Mouse (Mus musculus) adrenal gland, postnatal 10 days (tissue): ENCODE data around the gene Ppp6c. TPM values are rescaled to one million over a fixed set of nuclear protein-coding genes. Genes with fewer than 3 reads are reported as not detected.
"Not testable (repeated sequence)": the region's sequence is repeated elsewhere in the genome, so short reads cannot be mapped to it uniquely, and the experiment has no call there.

ENCODE experiments used
- DNase-seq: peaks from one replicate; pipeline ENCODE4 v3.0.0; 2021; ENCODE audit warnings: mixed read lengths
- long read RNA-seq, 2 experiments: library from polyadenylated mRNA; stranded (forward); transcript quantifications; one replicate each; pipeline ENCODE4 v2.0.0; 2021
- total RNA-seq, 2 experiments: library from RNA; stranded (reverse); gene quantifications; 2 replicates each; pipeline ENCODE4 v1.2.3; 2021

Ppp6c gene
- 10 to 100 TPM; 80.8 to 80.9 TPM for total RNA-seq
- long read RNA-seq, experiment 1, full-length matches to known transcripts: 48 of 59 reads
- long read RNA-seq, experiment 1, partial matches to known transcripts: 0 of 59 reads
- long read RNA-seq, experiment 1, other reads (novel, unspliced or antisense): 11 of 59 reads
- long read RNA-seq, experiment 2, full-length matches to known transcripts: 47 of 64 reads
- long read RNA-seq, experiment 2, partial matches to known transcripts: 6 of 64 reads
- long read RNA-seq, experiment 2, other reads (novel, unspliced or antisense): 11 of 64 reads

- peak; percentile 94 for DNase-seq
Measured at GRCm38 (mm10) chr2:39226019-39226640, at the start of gene Ppp6c. TSS of gene Ppp6c (minus strand) at chr2:39226451.

- DNase-seq: peak; percentile 25
Measured at GRCm38 (mm10) chr2:39268357-39268756, 42.1 kb upstream of the Ppp6c start.

- DNase-seq: not testable (repeated sequence)
Measured at GRCm38 (mm10) chr2:39252275-39252674, 26.0 kb upstream of the Ppp6c start.

- not testable (repeated sequence) for DNase-seq
Measured at GRCm38 (mm10) chr2:39246862-39247261, 20.6 kb upstream of the Ppp6c start.

GRCm38 (mm10) chr2:39226731-39227130, 480 bp upstream of the Ppp6c start:
- no peak for DNase-seq

- DNase-seq: peak; percentile 57
Measured at GRCm38 (mm10) chr2:39225331-39226018, 776 bp downstream of the Ppp6c start.

GRCm38 (mm10) chr2:39224621-39225020, 1.6 kb downstream of the Ppp6c start:
- no peak for DNase-seq

- no peak for DNase-seq
Measured at GRCm38 (mm10) chr2:39220010-39220409, 6.2 kb downstream of the Ppp6c start.

GRCm38 (mm10) chr2:39219034-39219433, 7.2 kb downstream of the Ppp6c start:
- no peak for DNase-seq

GRCm38 (mm10) chr2:39217150-39217549, 9.1 kb downstream of the Ppp6c start:
- no peak for DNase-seq

- DNase-seq: no peak
Measured at GRCm38 (mm10) chr2:39210738-39211137, 15.5 kb downstream of the Ppp6c start.

GRCm38 (mm10) chr2:39203359-39203758, 22.9 kb downstream of the Ppp6c start:
- no peak for DNase-seq

- DNase-seq: no peak
Measured at GRCm38 (mm10) chr2:39194809-39195208, 31.4 kb downstream of the Ppp6c start.

GRCm38 (mm10) chr2:39190561-39191056, 35.6 kb downstream of the Ppp6c start, which contains the start of gene Scai:
TSS of gene Scai (minus strand) at chr2:39190734.
- DNase-seq: peak; percentile 97

- DNase-seq: peak; percentile 61
Measured at GRCm38 (mm10) chr2:39189961-39190560, 36.2 kb downstream of the Ppp6c start.

- no peak for DNase-seq
Measured at GRCm38 (mm10) chr2:39185942-39186341, 40.3 kb downstream of the Ppp6c start.

GRCm38 (mm10) chr2:39183587-39183986, 42.7 kb downstream of the Ppp6c start:
- no peak for DNase-seq

GRCm38 (mm10) chr2:39160996-39161395, 65.3 kb downstream of the Ppp6c start:
- no peak for DNase-seq

GRCm38 (mm10) chr2:39157916-39158315, 68.3 kb downstream of the Ppp6c start:
- no peak for DNase-seq

- DNase-seq: no peak
Measured at GRCm38 (mm10) chr2:39156821-39157220, 69.4 kb downstream of the Ppp6c start.

GRCm38 (mm10) chr2:39150943-39151342, 75.3 kb downstream of the Ppp6c start:
- no peak for DNase-seq

GRCm38 (mm10) chr2:39148075-39148474, 78.2 kb downstream of the Ppp6c start:
- no peak for DNase-seq

- DNase-seq: no peak
Measured at GRCm38 (mm10) chr2:39146469-39146868, 79.8 kb downstream of the Ppp6c start.
